Mouse (Mus musculus) R1 (cell line): ENCODE results near the gene Gjd2.

Source experiments
- DNase-seq: peaks from one replicate; pipeline ENCODE4 v3.0.0-alpha.2; 2018; ENCODE audit warnings: low read depth, low spot score

The Gjd2 gene

GRCm38 (mm10) chr2:114013295-114013771, at the start of gene Gjd2:
Gene Gjd2, minus strand, starts transcription at chr2:114013619.
- peak; percentile 21 for DNase-seq

GRCm38 (mm10) chr2:114060071-114060591, 46.7 kb upstream of the Gjd2 start:
- peak; percentile 15 for DNase-seq

- no peak for DNase-seq
These were observed 46.2 kb upstream of the Gjd2 start for GRCm38 (mm10) chr2:114059608-114060007.

- peak; percentile 3 for DNase-seq
These were observed 44.9 kb upstream of the Gjd2 start for GRCm38 (mm10) chr2:114058226-114058796.

GRCm38 (mm10) chr2:114057303-114057853, 44.0 kb upstream of the Gjd2 start:
- peak; percentile 23 for DNase-seq

- DNase-seq: no peak
These were observed 40.7 kb upstream of the Gjd2 start for GRCm38 (mm10) chr2:114054129-114054528.

GRCm38 (mm10) chr2:114052696-114053598, 39.5 kb upstream of the Gjd2 start, which contains the start of gene Actc1:
Gene Actc1, minus strand, starts transcription at chr2:114053548.
- DNase-seq: no peak

- DNase-seq: no peak
These were observed 38.4 kb upstream of the Gjd2 start for GRCm38 (mm10) chr2:114051871-114052241.

GRCm38 (mm10) chr2:114051111-114051870, 37.9 kb upstream of the Gjd2 start:
- DNase-seq: no peak

GRCm38 (mm10) chr2:114050150-114050549, 36.7 kb upstream of the Gjd2 start:
- no peak for DNase-seq

- no peak for DNase-seq
These were observed 36.0 kb upstream of the Gjd2 start for GRCm38 (mm10) chr2:114049372-114049771.

GRCm38 (mm10) chr2:114047960-114048611, 34.7 kb upstream of the Gjd2 start:
- no peak for DNase-seq

GRCm38 (mm10) chr2:114046151-114046664, 32.8 kb upstream of the Gjd2 start:
- no peak for DNase-seq

- DNase-seq: no peak
These were observed 24.5 kb upstream of the Gjd2 start for GRCm38 (mm10) chr2:114037926-114038325.

GRCm38 (mm10) chr2:114032259-114032658, 18.8 kb upstream of the Gjd2 start:
- no peak for DNase-seq

GRCm38 (mm10) chr2:114023383-114023782, 10.0 kb upstream of the Gjd2 start:
- DNase-seq: no peak

GRCm38 (mm10) chr2:114020210-114020563, 6.8 kb upstream of the Gjd2 start:
- no peak for DNase-seq

- no peak for DNase-seq
These were observed 6.2 kb upstream of the Gjd2 start for GRCm38 (mm10) chr2:114019474-114020209.

GRCm38 (mm10) chr2:114018136-114018535, 4.7 kb upstream of the Gjd2 start:
- peak; percentile 30 for DNase-seq

- no peak for DNase-seq
These were observed 1.4 kb upstream of the Gjd2 start for GRCm38 (mm10) chr2:114014839-114015238.
